Mouse (Mus musculus): Measurements from ENCODE around the gene Snx12. TPM values are rescaled to one million over a fixed set of nuclear protein-coding genes. Genes with fewer than 3 reads are reported as not detected.

Gene Snx12
- polyA plus RNA-seq, 1 experiment, result 26.5 TPM

GRCm38 (mm10) chrX:101084192-101084591 is 138.2 kb downstream of the Snx12 start:
- DNase-seq, result no peak
- TF ChIP-seq CTCF (IDR thresholded peaks at IDR 0.05; ENCODE audit: insufficient read depth, low read length) (no peak), POLR2A (IDR thresholded peaks at IDR 0.05; ENCODE audit: borderline replicate concordance, extremely low read depth, low read depth, low read length) (no peak)
- Histone ChIP-seq H3K4me1 (ENCODE audit: control insufficient read depth, insufficient read depth, low read length) (no peaks in the 10 kb centered on the region), H3K4me3 (replicated peaks; ENCODE audit: extremely low read depth, low read depth, low read length) (no peak overlapping the region)
- 77% methylated on average over 2 of the region's 2 CpGs for WGBS

GRCm38 (mm10) chrX:101065245-101065644 is 157.1 kb downstream of the Snx12 start:
- no peak for TF ChIP-seq CTCF (IDR thresholded peaks at IDR 0.05; ENCODE audit: insufficient read depth, low read length)
- no peak for TF ChIP-seq POLR2A (IDR thresholded peaks at IDR 0.05; ENCODE audit: borderline replicate concordance, extremely low read depth, low read depth, low read length)
- DNase-seq, result no peak
- 77% methylated on average over 1 of the region's 1 CpGs for WGBS
- no peaks in the 10 kb centered on the region for H3K4me1 ChIP-seq (ENCODE audit: control insufficient read depth, insufficient read depth, low read length)
- H3K4me3 ChIP-seq (replicated peaks; ENCODE audit: extremely low read depth, low read depth, low read length), result no peak overlapping the region

GRCm38 (mm10) chrX:101063503-101063902 is 158.9 kb downstream of the Snx12 start:
- no peak for DNase-seq
- WGBS, result 48% methylated on average over 2 of the region's 2 CpGs
- TF ChIP-seq POLR2A (IDR thresholded peaks at IDR 0.05; ENCODE audit: borderline replicate concordance, extremely low read depth, low read depth, low read length) (no peak), CTCF (IDR thresholded peaks at IDR 0.05; ENCODE audit: insufficient read depth, low read length) (no peak)
- H3K4me3 ChIP-seq (replicated peaks; ENCODE audit: extremely low read depth, low read depth, low read length), result no peak overlapping the region
- H3K4me1 ChIP-seq (ENCODE audit: control insufficient read depth, insufficient read depth, low read length), result no peaks in the 10 kb centered on the region

GRCm38 (mm10) chrX:101059541-101059940 is 162.8 kb downstream of the Snx12 start, which contains the start of gene Tex11:
Gene Tex11 (minus strand): TSS chrX:101059667.
- DNase-seq, result no peak
- no peaks in the 10 kb centered on the region for H3K4me1 ChIP-seq (ENCODE audit: control insufficient read depth, insufficient read depth, low read length)
- TF ChIP-seq CTCF (IDR thresholded peaks at IDR 0.05; ENCODE audit: insufficient read depth, low read length), result no peak
- no peak within 1 kb of the TSS for H3K4me3 ChIP-seq (replicated peaks; ENCODE audit: extremely low read depth, low read depth, low read length)
- WGBS, result 88% methylated on average over 31 of the region's 31 CpGs

Other genes with a start within 250 kb of the Snx12 start
- 0.09 and 0.12 TPM in 2 replicates for gene Tex11, start 162.9 kb downstream of the Snx12 start, polyA plus RNA-seq (2012; rRNA removed)
- gene Slc7a3, start 136.5 kb downstream of the Snx12 start, polyA plus RNA-seq (2012; rRNA removed), result 1.3 and 2.7 TPM in 2 replicates
- gene Foxo4, start 32.0 kb upstream of the Snx12 start, polyA plus RNA-seq (2012; rRNA removed), result 41.7 and 55.6 TPM in 2 replicates
- gene Gm614, start 41.4 kb upstream of the Snx12 start, polyA plus RNA-seq (2012; rRNA removed), result 0.51 and 0.57 TPM in 2 replicates
- gene Il2rg, start 45.7 kb upstream of the Snx12 start, polyA plus RNA-seq (2012; rRNA removed), result 38.0 and 60.3 TPM in 2 replicates
- gene Gm20489, start 46.5 kb upstream of the Snx12 start, polyA plus RNA-seq (2012; rRNA removed), result not detected in 2 replicates
- gene Med12, start 51.5 kb upstream of the Snx12 start, polyA plus RNA-seq (2012; rRNA removed), result 109 and 128 TPM in 2 replicates
- gene Nlgn3, start 76.6 kb upstream of the Snx12 start, polyA plus RNA-seq (2012; rRNA removed), result 0.23 and 0.57 TPM in 2 replicates
- gene Gjb1, start 153.8 kb upstream of the Snx12 start, polyA plus RNA-seq (2012; rRNA removed), result 6.2 and 7.2 TPM in 2 replicates
- gene Zmym3, start 198.3 kb upstream of the Snx12 start, polyA plus RNA-seq (2012; rRNA removed), result 23.6 and 32.8 TPM in 2 replicates
- 57.9 and 96.3 TPM in 2 replicates for gene Nono, start 206.8 kb upstream of the Snx12 start, polyA plus RNA-seq (2012; rRNA removed)
- gene Itgb1bp2, start 226.5 kb upstream of the Snx12 start, polyA plus RNA-seq (2012; rRNA removed), result 2.0 and 13.6 TPM in 2 replicates